Mouse (Mus musculus): ENCODE data around the gene Rab5b.
"Not testable (repeated sequence)": the region's sequence is repeated elsewhere in the genome, so short reads cannot be mapped to it uniquely, and the experiment has no call there.

Rab5b gene

GRCm38 (mm10) chr10:128641871-128642270, 54.2 kb downstream of the Rab5b start:
- DNase-seq = no peak

- no peak for DNase-seq
These were observed 55.2 kb downstream of the Rab5b start for GRCm38 (mm10) chr10:128640891-128641290.

GRCm38 (mm10) chr10:128639999-128640398, 56.1 kb downstream of the Rab5b start:
- no peak for DNase-seq

GRCm38 (mm10) chr10:128637011-128637410, 59.1 kb downstream of the Rab5b start:
- DNase-seq = no peak

- DNase-seq = no peak
These were observed 59.5 kb downstream of the Rab5b start for GRCm38 (mm10) chr10:128636561-128636960.

GRCm38 (mm10) chr10:128635697-128636096, 60.4 kb downstream of the Rab5b start:
- DNase-seq = no peak

GRCm38 (mm10) chr10:128631571-128631970, 64.5 kb downstream of the Rab5b start:
- DNase-seq = no peak

- DNase-seq = not testable (repeated sequence)
These were observed 65.8 kb downstream of the Rab5b start for GRCm38 (mm10) chr10:128630306-128630705.

- DNase-seq = no peak
These were observed 66.3 kb downstream of the Rab5b start for GRCm38 (mm10) chr10:128629746-128630145.

- DNase-seq = no peak
These were observed 68.4 kb downstream of the Rab5b start for GRCm38 (mm10) chr10:128627398-128628317.
